Mouse (Mus musculus) lung, embryonic 16.5 days (tissue): ENCODE measurements at regions not wholly inside any gene's neighbourhood (a gene's known extent, or its start where the extent isn't known, plus 50 kb on each side); places are given as distances from the start of the nearest gene placed in this dataset.

ENCODE experiments used
- ATAC-seq: fragments of 200-750 bp; cut with Nextera tagmentation; 2 replicates; pipeline ENCODE4 v1.8.0; 2017; ENCODE audit warnings: low read depth, mild to moderate bottlenecking, moderate library complexity
- H3K27ac ChIP-seq: fragments of 300-500 bp; sonication (generic); 2 replicates; pipeline ENCODE4 v1.5.1; 2014; ENCODE audit warnings: mild to moderate bottlenecking, control low read depth, low read length
- H3K27me3 ChIP-seq: fragments of 300-500 bp; sonication (generic); 2 replicates; pipeline ENCODE4 v1.6.1; 2014; ENCODE audit warnings: low read depth, low read length, mixed read lengths; ENCODE audit not compliant: control insufficient read depth, insufficient read depth
- H3K36me3 ChIP-seq: fragments of 300-500 bp; sonication (generic); 2 replicates; pipeline ENCODE4 v1.6.1; 2014; ENCODE audit warnings: low read length; ENCODE audit not compliant: control insufficient read depth, insufficient read depth
- H3K4me1 ChIP-seq: fragments of 300-500 bp; sonication (generic); replicated peaks from 2 replicates; pipeline ENCODE4 v1.6.1; 2014; ENCODE audit warnings: low read length, mixed read lengths; ENCODE audit not compliant: control insufficient read depth, insufficient read depth
- H3K4me2 ChIP-seq: fragments of 300-500 bp; sonication (generic); 2 replicates; pipeline ENCODE4 v1.6.1; 2014; ENCODE audit warnings: low read depth, low read length, control low read depth
- H3K4me3 ChIP-seq: fragments of 300-500 bp; sonication (generic); 2 replicates; pipeline ENCODE4 v1.5.1; 2014; ENCODE audit warnings: mild to moderate bottlenecking, low read length, control low read depth
- H3K9ac ChIP-seq: fragments of 300-500 bp; sonication (generic); 2 replicates; pipeline ENCODE4 v1.6.1; 2014; ENCODE audit warnings: low read length, control low read depth
- H3K9me3 ChIP-seq: fragments of 300-500 bp; sonication (generic); 2 replicates; pipeline ENCODE4 v1.6.1; 2016; ENCODE audit warnings: low read length; ENCODE audit not compliant: control insufficient read depth
- WGBS: fragments of 180-500 bp; shearing (Covaris S2); extraction: QIAGEN DNeasy Blood & Tissue Kit; methylation state at CpG from one replicate; pipeline ENCODE4 v1.1.7; 2014; 5-methylcytosine and 5-hydroxymethylcytosine counted together

GRCm38 (mm10) chr16:28104255-28105076 lies 648.4 kb downstream of the Fgf12 start:
- no peak overlapping the region for H3K27ac ChIP-seq
- no peaks in the 10 kb centered on the region for H3K9me3 ChIP-seq
- no peak overlapping the region for H3K4me2 ChIP-seq
- WGBS, result 26% methylated on average over 9 of the region's 9 CpGs
- peaks cover 9% of the 10 kb centered on the region for H3K4me1 ChIP-seq
- no peak overlapping the region for H3K4me3 ChIP-seq
- no peaks in the 10 kb centered on the region for H3K36me3 ChIP-seq
- no peak overlapping the region for H3K9ac ChIP-seq
- ATAC-seq, result peak; percentile 38; the same call in 1 of the 2 replicates
- H3K27me3 ChIP-seq, result no peaks in the 10 kb centered on the region

- Histone ChIP-seq H3K4me3 (no peak overlapping the region), H3K36me3 (no peaks in the 10 kb centered on the region), H3K9me3 (no peaks in the 10 kb centered on the region), H3K27me3 (no peaks in the 10 kb centered on the region), H3K27ac (no peak overlapping the region), H3K4me2 (no peak overlapping the region), H3K4me1 (peaks cover 9% of the 10 kb centered on the region), H3K9ac (no peak overlapping the region)
- WGBS, result 40% methylated on average over 7 of the region's 7 CpGs
- 0 out of 2 replicates have a peak, but pooled peaks have one; percentile 4 for ATAC-seq
Measured at GRCm38 (mm10) chr16:28105085-28105484, 647.8 kb downstream of the Fgf12 start.

- Histone ChIP-seq H3K36me3 (no peaks in the 10 kb centered on the region), H3K9ac (no peak overlapping the region), H3K9me3 (no peaks in the 10 kb centered on the region), H3K27ac (no peak overlapping the region), H3K4me2 (no peak overlapping the region), H3K27me3 (no peaks in the 10 kb centered on the region), H3K4me1 (peaks cover 9% of the 10 kb centered on the region), H3K4me3 (no peak overlapping the region)
- ATAC-seq, result no peak
- 60% methylated on average over 7 of the region's 7 CpGs for WGBS
Measured at GRCm38 (mm10) chr16:28105866-28106265, 647.0 kb downstream of the Fgf12 start.

- no peak for ATAC-seq
- Histone ChIP-seq H3K27me3 (no peaks in the 10 kb centered on the region), H3K4me3 (no peak overlapping the region), H3K9me3 (no peaks in the 10 kb centered on the region), H3K4me1 (peaks cover 6% of the 10 kb centered on the region), H3K4me2 (no peak overlapping the region), H3K36me3 (no peaks in the 10 kb centered on the region), H3K27ac (no peak overlapping the region), H3K9ac (no peak overlapping the region)
- WGBS, result 83% methylated on average over 1 of the region's 1 CpGs
Measured at GRCm38 (mm10) chr16:28109771-28110170, 643.1 kb downstream of the Fgf12 start.
